Mouse (Mus musculus) urinary bladder, postnatal 14 days (tissue): Measurements from ENCODE around the gene Slfn5.
A peak's percentile ranks its signal among the peaks of the same experiment; 100 is the strongest.
"Not testable (repeated sequence)": the region's sequence is repeated elsewhere in the genome, so short reads cannot be mapped to it uniquely, and the experiment has no call there.

ENCODE experiments used
- DNase-seq: peaks from one replicate; pipeline ENCODE4 v3.0.0; 2021; ENCODE audit warnings: low spot score

Gene Slfn5

GRCm38 (mm10) chr11:82950736-82951481 lies at the start of gene Slfn5:
Gene Slfn5 (plus strand): TSS chr11:82951349.
- peak; percentile 62 for DNase-seq

DNA sequence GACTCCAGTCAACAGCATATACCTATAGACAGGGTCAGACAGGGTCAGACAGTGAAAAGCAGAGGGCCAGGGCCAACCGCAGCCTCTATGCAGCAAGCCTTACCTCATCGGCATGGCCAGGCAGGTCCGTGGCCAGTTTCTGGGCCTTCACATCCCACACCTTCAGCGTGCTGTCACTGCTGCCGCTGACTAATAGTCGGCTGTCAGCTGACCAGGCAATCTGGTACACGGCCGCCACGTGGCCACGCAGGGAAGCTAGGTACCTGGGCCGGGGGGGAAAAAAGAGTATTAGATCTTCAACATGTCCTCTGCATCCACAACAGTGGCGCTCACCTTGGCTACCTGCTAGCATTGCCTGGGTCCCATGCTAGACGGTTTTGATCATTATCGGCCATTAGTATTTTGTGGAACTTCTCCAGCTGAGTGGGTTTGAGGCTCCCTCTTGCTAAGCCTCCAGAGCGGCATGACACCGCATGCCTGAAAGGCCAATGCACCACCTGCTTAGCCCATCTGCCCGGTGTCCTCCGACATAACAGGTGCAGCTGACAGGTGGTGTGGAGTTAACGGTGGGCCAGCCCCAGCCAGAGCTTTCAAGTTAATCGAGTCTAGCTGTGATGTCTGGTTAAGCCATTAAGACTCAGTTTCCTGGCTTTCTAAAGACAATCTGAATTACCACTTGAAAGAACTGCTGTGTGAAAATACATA lies 49.4 kb upstream of the Slfn5 start:
- no peak for DNase-seq

DNA sequence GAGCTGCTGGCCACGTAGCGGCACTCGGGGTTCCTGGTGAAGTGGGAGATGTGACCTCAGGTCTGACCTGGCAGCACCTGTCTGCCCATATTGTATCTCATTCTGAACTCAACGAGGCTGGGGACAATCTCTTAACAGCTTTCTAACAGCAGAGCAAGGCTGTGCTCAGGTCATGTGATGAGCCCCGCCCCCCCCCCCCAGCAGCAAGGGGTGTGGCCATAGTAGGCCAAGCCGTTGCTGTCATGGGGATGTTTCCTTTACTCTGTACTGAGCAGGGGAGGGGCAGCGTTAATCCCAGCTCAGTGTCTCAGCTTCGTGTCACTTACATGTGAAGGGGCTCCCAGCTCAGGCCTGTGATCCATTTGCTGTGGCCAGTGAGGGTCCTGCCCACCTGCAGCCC lies 46.2 kb upstream of the Slfn5 start:
- no peak for DNase-seq

DNA sequence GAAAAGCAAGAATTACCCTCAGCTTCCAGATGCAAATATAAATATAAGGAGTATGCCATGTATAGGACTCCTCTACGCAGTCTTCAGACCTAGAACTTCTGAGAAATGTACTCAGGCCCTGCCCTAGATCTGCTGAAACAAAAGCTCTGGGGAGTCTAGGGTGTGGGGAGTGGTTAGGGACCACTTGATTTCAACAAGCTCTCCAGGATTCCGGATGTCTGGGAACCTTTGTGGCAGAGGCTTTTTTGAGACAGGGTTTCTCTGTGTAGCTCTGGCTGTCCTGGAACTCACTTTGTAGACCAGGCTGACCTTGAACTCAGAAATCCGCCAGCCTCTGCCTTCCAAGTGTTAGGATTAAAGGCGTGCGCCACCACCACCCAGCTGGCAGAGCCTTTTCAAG lies 45.3 kb upstream of the Slfn5 start:
- DNase-seq, result no peak

GRCm38 (mm10) chr11:82907651-82908607 lies 43.2 kb upstream of the Slfn5 start, which contains the start of gene Nle1:
Gene Nle1 (minus strand): TSS chr11:82908411.
- peak; percentile 92 for DNase-seq

GRCm38 (mm10) chr11:82908608-82908989 lies 42.5 kb upstream of the Slfn5 start:
- DNase-seq, result no peak

GRCm38 (mm10) chr11:82910250-82910649 lies 40.9 kb upstream of the Slfn5 start, which contains the start of gene Unc45b:
Gene Unc45b (plus strand): TSS chr11:82910550.
- no peak for DNase-seq

DNA sequence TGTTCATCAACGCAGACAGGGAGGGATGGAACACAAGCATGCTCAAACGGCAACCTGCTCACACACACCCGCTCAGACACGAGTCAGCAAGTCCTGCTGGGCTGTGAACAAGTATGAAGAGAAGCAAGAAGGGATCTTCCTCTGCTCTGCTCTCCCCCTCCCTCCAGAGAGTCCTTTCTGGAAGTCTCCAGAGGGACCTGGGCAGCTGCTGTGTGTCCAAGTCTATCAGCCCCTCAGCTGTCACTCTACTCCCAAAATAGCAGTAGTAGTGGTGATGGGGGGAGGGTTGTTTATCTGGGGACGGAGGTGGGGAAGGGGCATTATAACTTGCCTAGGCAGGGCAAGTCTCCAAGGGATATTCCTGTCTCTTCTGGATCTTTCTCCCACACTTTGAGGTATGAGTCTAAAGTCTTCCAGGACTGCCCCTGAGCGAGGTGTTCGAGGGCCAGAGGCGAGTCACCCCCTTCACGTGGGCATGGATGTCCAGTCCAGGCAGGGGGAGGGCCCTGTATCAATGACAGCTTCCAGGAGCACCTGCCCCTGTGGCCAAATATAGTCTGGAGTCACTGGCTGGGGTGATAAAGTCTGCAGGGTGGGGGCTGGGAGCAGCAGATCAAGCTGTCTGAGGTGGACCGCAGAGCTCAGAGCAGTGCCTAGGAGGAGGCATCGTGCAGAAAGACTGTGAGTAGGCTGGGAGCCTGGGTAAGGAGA lies 40.3 kb upstream of the Slfn5 start:
- no peak for DNase-seq

- peak; percentile 80 for DNase-seq
Measured at GRCm38 (mm10) chr11:82914711-82915352, 36.3 kb upstream of the Slfn5 start.

GRCm38 (mm10) chr11:82920768-82921167 lies 30.4 kb upstream of the Slfn5 start:
- DNase-seq, result no peak

- DNase-seq, result no peak
Measured at GRCm38 (mm10) chr11:82921691-82922090, 29.5 kb upstream of the Slfn5 start.

DNA sequence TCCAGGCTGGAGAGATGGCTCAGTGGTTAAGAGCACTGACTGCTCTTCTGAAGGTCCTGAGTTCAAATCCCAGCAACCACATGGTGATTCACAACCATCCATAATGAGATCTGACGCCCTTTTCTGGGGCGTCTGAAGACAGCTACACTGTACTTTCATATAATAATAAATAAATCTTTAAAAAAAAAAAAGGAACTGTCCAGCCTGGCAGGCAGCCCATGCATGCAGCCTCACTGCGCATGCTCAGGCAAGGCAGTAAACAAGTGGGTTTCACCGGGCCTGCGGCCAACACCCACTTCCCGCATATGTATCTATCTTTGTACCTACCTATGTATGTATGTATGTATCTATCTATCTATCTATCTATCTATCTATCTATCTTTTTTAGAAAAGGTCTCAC lies 27.2 kb upstream of the Slfn5 start:
- not testable (repeated sequence) for DNase-seq

GRCm38 (mm10) chr11:82928897-82929632 lies 22.1 kb upstream of the Slfn5 start:
- no peak for DNase-seq

- no peak for DNase-seq
Measured at GRCm38 (mm10) chr11:82929633-82929950, 21.6 kb upstream of the Slfn5 start.

- not testable (repeated sequence) for DNase-seq
Measured at GRCm38 (mm10) chr11:82930391-82930955, 20.7 kb upstream of the Slfn5 start.

- DNase-seq, result not testable (repeated sequence)
Measured at GRCm38 (mm10) chr11:82931161-82931560, 20.0 kb upstream of the Slfn5 start.

GRCm38 (mm10) chr11:82931671-82932450 lies 19.3 kb upstream of the Slfn5 start:
- DNase-seq, result not testable (repeated sequence)

GRCm38 (mm10) chr11:82933186-82933585 lies 18.0 kb upstream of the Slfn5 start:
- DNase-seq, result no peak

DNA sequence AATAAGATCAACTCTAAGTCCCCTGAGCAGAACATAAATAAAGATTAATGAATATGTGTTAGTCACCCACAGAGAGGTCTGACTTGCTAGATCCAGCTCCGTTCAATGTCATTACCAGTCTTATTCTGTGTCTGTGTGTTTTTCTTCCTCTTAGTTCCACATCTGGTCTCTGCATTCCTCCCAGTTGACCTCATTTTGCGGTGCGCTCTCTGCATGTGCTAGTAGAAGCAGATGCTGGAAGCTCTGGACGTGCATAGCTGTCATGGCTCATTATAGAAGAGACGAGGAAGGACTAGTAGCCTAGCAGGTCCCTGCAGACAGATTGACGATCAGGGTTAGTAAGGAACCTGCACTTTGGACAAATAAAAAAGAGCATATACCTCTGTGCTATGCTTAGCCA lies 7.8 kb upstream of the Slfn5 start:
- DNase-seq, result no peak
